Mouse (Mus musculus): Measurements from ENCODE around the gene H2-M10.2.

DNA sequence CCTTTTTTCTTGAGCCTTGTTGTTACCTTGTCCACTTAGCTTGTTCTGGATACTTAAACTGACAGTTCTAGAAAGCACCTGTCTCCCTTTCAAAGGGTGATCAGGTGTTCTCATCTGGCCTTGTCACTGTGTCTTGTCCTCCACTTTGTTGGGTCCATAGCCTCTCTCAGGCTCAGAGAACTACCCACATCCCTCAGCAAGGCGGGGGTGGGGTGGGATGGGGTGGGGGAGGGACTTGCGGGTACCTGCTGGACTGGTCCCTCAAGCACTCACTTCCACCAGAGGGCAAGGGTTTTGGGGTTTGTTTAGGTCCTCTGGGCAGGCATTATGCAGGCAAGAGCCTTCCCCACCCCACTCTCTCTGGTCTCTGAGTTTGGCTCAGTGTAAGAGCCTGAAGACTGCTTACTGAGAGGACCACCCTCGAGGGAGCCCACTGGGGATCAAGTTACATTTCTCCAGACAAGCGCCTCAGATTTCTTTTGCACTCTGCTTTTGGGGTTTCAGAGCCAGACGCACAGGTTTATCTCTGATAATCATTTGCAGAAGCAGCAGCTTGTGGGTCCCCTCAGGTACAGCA, 45.6 kb downstream of the H2-M10.2 start:
- no peak for TF ChIP-seq CTCF (IDR thresholded peaks at IDR 0.05; ENCODE audit: low read depth, low read length)
- TF ChIP-seq EP300 (IDR thresholded peaks at IDR 0.05; ENCODE audit: insufficient read depth, low read depth, low read length): no peak
